Mouse (Mus musculus) heart, postnatal 0 days (tissue): ENCODE data around the gene Mettl17.

Experiments
- CTCF ChIP-seq: IDR thresholded peaks from 2 replicates; pipeline ENCODE4 v1.5.1; 2016; ENCODE audit warnings: antibody characterized with exemption, control low read depth, low read depth
- EP300 ChIP-seq: IDR thresholded peaks from 2 replicates; pipeline ENCODE4 v1.6.1; 2016; ENCODE audit warnings: antibody characterized with exemption, low read depth

- TF ChIP-seq CTCF (no peak), EP300 (no peak)
Observed at GRCm38 (mm10) chr14:51884031-51884544, 554 bp upstream of the Mettl17 start.
